Mouse (Mus musculus) liver, embryonic 12.5 days (tissue): Measurements from ENCODE around the gene 1110051M20Rik. TPM values are rescaled to one million over a fixed set of nuclear protein-coding genes. Genes with fewer than 3 reads are reported as not detected.

Experiments used
- ATAC-seq: fragments of 200-750 bp; cut with Nextera tagmentation; 2 replicates; pipeline ENCODE4 v1.8.0; 2017; ENCODE audit warnings: moderate number of reproducible peaks, mild to moderate bottlenecking, moderate library complexity
- H3K27ac ChIP-seq: fragments of 300-500 bp; sonication (generic); 2 replicates; pipeline ENCODE4 v1.5.1; 2016; ENCODE audit warnings: mild to moderate bottlenecking
- H3K27me3 ChIP-seq: fragments of 300-500 bp; sonication (generic); replicated peaks from 2 replicates; pipeline ENCODE4 v1.6.1; 2016; ENCODE audit warnings: mild to moderate bottlenecking, moderate library complexity
- H3K36me3 ChIP-seq: fragments of 300-500 bp; sonication (generic); 2 replicates; pipeline ENCODE4 v1.6.1; 2016; ENCODE audit warnings: mild to moderate bottlenecking, moderate library complexity
- H3K4me1 ChIP-seq: fragments of 300-500 bp; sonication (generic); 2 replicates; pipeline ENCODE4 v1.6.1; 2016
- H3K4me2 ChIP-seq: fragments of 300-500 bp; sonication (generic); 2 replicates; pipeline ENCODE4 v1.6.1; 2016; ENCODE audit warnings: mild to moderate bottlenecking, moderate library complexity
- H3K4me3 ChIP-seq: fragments of 300-500 bp; sonication (generic); 2 replicates; pipeline ENCODE4 v1.5.1; 2016; ENCODE audit warnings: mild to moderate bottlenecking, moderate library complexity
- H3K9ac ChIP-seq: fragments of 300-500 bp; sonication (generic); 2 replicates; pipeline ENCODE4 v1.6.1; 2016; ENCODE audit warnings: mild to moderate bottlenecking, moderate library complexity
- H3K9me3 ChIP-seq: fragments of 300-500 bp; sonication (generic); replicated peaks from 2 replicates; pipeline ENCODE4 v1.6.1; 2016; ENCODE audit warnings: mild to moderate bottlenecking, moderate library complexity
- WGBS: fragments of 180-500 bp; shearing (Covaris S2); methylation state at CpG from one replicate; pipeline ENCODE4 v1.1.7; 2016; ENCODE audit not compliant: insufficient replicate concordance; 5-methylcytosine and 5-hydroxymethylcytosine counted together
- polyA plus RNA-seq: library from polyadenylated mRNA; unstranded; fragments of >200 nt; fragmentation: Nextera tagmentation; extraction: Ambion mirVana; gene quantifications from 2 replicates; pipeline ENCODE4 v1.2.1, GENCODE M21; 2016

The 1110051M20Rik gene
- polyA plus RNA-seq, 1 experiment from 2014 or later, result 9.1 TPM

GRCm38 (mm10) chr2:91470055-91470647 lies 25.6 kb upstream of the 1110051M20Rik start:
- Histone ChIP-seq H3K27ac (no peak overlapping the region), H3K9ac (no peak overlapping the region), H3K27me3 (peaks cover 4% of the 10 kb centered on the region; the same call in 1 of the 2 replicates), H3K4me3 (no peak overlapping the region), H3K9me3 (no peaks in the 10 kb centered on the region), H3K36me3 (peaks cover 9% of the 10 kb centered on the region), H3K4me2 (no peak overlapping the region), H3K4me1 (no peaks in the 10 kb centered on the region)
- no peak for ATAC-seq
- WGBS, result 36% methylated on average over 7 of the region's 7 CpGs

DNA sequence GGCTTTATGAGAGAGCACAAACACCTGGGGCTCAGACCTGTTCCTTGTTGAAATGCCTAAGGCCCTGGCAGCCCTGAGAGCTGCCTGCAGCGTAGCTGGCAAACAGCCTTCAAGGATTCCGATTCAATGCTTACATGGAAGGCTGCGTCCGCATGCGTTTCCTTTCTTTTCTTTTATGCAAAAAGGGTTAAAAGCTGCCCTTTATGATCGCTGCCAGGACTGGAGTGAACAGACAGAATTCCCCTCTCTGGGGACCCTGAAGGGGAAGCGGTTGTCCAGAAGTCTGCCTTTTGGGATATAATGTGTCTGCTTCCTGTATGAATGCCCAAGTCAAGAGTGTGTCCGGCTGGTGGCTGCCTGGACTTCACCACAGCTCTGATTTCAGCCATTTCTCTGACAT lies 23.1 kb upstream of the 1110051M20Rik start:
- no peaks in the 10 kb centered on the region for H3K36me3 ChIP-seq
- peaks cover 4% of the 10 kb centered on the region; the same call in 1 of the 2 replicates for H3K27me3 ChIP-seq
- WGBS, result 65% methylated on average over 8 of the region's 8 CpGs
- H3K4me1 ChIP-seq, result peaks cover 7% of the 10 kb centered on the region
- no peak overlapping the region for H3K4me3 ChIP-seq
- no peaks in the 10 kb centered on the region for H3K9me3 ChIP-seq
- H3K4me2 ChIP-seq, result no peak overlapping the region
- H3K9ac ChIP-seq, result no peak overlapping the region
- ATAC-seq, result no peak
- no peak overlapping the region for H3K27ac ChIP-seq

- Histone ChIP-seq H3K4me2 (no peak overlapping the region), H3K27me3 (peaks cover 15% of the 10 kb centered on the region), H3K27ac (no peak overlapping the region), H3K4me1 (peaks cover 14% of the 10 kb centered on the region), H3K4me3 (no peak overlapping the region), H3K9ac (no peak overlapping the region), H3K36me3 (no peaks in the 10 kb centered on the region), H3K9me3 (no peaks in the 10 kb centered on the region)
- ATAC-seq, result no peak
- 68% methylated on average over 3 of the region's 3 CpGs for WGBS
These were observed 21.4 kb upstream of the 1110051M20Rik start for GRCm38 (mm10) chr2:91465934-91466333.

DNA sequence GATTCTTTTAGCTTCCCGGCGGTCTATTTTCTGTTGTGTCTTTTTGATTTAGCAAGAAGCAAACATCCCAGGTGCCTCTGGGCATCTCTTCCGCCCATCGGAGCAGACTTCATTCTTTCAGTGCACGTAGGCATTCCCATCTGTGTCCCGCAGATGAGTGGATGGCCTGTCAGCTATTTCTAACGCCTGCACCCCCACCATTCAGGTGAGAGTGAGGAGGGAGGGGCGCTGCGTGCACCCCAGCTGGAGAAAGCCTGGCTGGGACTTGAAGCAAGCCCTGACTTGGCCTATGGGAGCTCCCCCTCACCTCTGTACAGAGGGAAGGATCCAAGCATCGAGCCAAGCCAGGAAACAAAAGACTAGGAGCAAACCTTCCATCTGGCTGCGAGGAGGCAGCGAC lies 18.2 kb upstream of the 1110051M20Rik start:
- Histone ChIP-seq H3K4me2 (peak overlapping the region; percentile 22; the same call in 1 of the 2 replicates), H3K4me1 (peaks cover 34% of the 10 kb centered on the region), H3K27ac (no peak overlapping the region), H3K4me3 (no peak overlapping the region), H3K27me3 (peaks cover 43% of the 10 kb centered on the region), H3K9me3 (0 out of 2 replicates have a peak, but pooled peaks cover 5% of the 10 kb centered on the region), H3K9ac (no peak overlapping the region), H3K36me3 (no peaks in the 10 kb centered on the region)
- ATAC-seq, result no peak
- WGBS, result 33% methylated on average over 12 of the region's 12 CpGs

DNA sequence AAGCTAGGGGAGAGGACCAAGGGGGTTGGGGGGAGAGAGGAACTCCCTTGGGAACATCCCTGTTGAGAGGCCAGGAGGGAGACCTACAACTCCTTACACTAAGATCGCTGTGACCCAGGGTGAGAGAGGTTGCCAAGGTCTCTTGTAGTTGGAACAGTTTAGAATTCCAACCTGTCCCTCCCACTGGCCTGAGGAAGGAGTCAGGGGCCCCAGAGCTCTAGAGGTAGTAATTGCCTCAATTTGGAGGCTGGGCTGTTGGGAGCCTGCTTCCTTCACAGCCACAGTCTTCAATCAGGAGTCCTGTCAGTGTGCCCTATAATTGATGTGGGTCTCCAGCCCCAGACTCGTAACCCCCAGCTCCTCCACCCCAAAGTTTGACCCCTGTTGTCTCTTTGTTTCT lies 17.7 kb upstream of the 1110051M20Rik start:
- H3K4me1 ChIP-seq, result peaks cover 38% of the 10 kb centered on the region
- H3K27ac ChIP-seq, result no peak overlapping the region
- H3K27me3 ChIP-seq, result peaks cover 48% of the 10 kb centered on the region
- no peak for ATAC-seq
- H3K9ac ChIP-seq, result no peak overlapping the region
- WGBS, result 31% methylated on average over 2 of the region's 2 CpGs
- no peak overlapping the region for H3K4me3 ChIP-seq
- 0 out of 2 replicates have a peak, but pooled peaks cover 5% of the 10 kb centered on the region for H3K9me3 ChIP-seq
- H3K36me3 ChIP-seq, result no peaks in the 10 kb centered on the region
- H3K4me2 ChIP-seq, result no peak overlapping the region

- no peak overlapping the region for H3K9ac ChIP-seq
- no peaks in the 10 kb centered on the region for H3K36me3 ChIP-seq
- H3K9me3 ChIP-seq, result 0 out of 2 replicates have a peak, but pooled peaks cover 5% of the 10 kb centered on the region
- H3K4me2 ChIP-seq, result no peak overlapping the region
- no peak overlapping the region for H3K4me3 ChIP-seq
- H3K4me1 ChIP-seq, result peaks cover 47% of the 10 kb centered on the region
- H3K27me3 ChIP-seq, result peaks cover 57% of the 10 kb centered on the region
- 59% methylated on average over 3 of the region's 3 CpGs for WGBS
- no peak for ATAC-seq
- no peak overlapping the region for H3K27ac ChIP-seq
These were observed 16.8 kb upstream of the 1110051M20Rik start for GRCm38 (mm10) chr2:91461341-91461740.

DNA sequence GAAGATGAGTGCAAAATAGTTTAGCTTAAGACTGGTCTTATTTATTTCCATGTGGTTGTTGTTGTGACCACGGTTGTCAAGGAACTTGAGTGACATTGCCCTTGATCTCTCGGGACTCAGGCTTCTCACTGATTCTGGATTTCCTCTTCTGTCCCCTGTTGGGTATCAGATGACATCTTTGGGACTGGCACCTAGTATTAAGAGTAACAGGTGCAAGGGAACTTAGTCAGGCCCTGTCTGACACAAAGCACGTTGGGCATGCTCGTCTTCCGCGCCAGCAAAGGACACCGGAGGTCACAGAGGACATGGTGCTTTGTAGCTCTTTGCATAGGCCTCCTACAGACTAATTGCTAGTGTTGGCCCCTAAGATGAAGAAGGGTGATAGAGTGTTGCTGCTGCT lies 16.3 kb upstream of the 1110051M20Rik start:
- H3K9me3 ChIP-seq, result 0 out of 2 replicates have a peak, but pooled peaks cover 5% of the 10 kb centered on the region
- WGBS, result 62% methylated on average over 7 of the region's 7 CpGs
- H3K4me3 ChIP-seq, result no peak overlapping the region
- H3K9ac ChIP-seq, result no peak overlapping the region
- no peak overlapping the region for H3K4me2 ChIP-seq
- H3K27ac ChIP-seq, result no peak overlapping the region
- peaks cover 52% of the 10 kb centered on the region for H3K4me1 ChIP-seq
- peaks cover 62% of the 10 kb centered on the region for H3K27me3 ChIP-seq
- H3K36me3 ChIP-seq, result no peaks in the 10 kb centered on the region
- no peak for ATAC-seq

GRCm38 (mm10) chr2:91460076-91460475 lies 15.6 kb upstream of the 1110051M20Rik start:
- Histone ChIP-seq H3K4me3 (no peak overlapping the region), H3K36me3 (no peaks in the 10 kb centered on the region), H3K9me3 (0 out of 2 replicates have a peak, but pooled peaks cover 5% of the 10 kb centered on the region), H3K27me3 (peaks cover 69% of the 10 kb centered on the region), H3K27ac (no peak overlapping the region), H3K4me1 (peaks cover 52% of the 10 kb centered on the region), H3K9ac (no peak overlapping the region), H3K4me2 (no peak overlapping the region)
- ATAC-seq, result no peak
- WGBS, result 72% methylated on average over 6 of the region's 6 CpGs

DNA sequence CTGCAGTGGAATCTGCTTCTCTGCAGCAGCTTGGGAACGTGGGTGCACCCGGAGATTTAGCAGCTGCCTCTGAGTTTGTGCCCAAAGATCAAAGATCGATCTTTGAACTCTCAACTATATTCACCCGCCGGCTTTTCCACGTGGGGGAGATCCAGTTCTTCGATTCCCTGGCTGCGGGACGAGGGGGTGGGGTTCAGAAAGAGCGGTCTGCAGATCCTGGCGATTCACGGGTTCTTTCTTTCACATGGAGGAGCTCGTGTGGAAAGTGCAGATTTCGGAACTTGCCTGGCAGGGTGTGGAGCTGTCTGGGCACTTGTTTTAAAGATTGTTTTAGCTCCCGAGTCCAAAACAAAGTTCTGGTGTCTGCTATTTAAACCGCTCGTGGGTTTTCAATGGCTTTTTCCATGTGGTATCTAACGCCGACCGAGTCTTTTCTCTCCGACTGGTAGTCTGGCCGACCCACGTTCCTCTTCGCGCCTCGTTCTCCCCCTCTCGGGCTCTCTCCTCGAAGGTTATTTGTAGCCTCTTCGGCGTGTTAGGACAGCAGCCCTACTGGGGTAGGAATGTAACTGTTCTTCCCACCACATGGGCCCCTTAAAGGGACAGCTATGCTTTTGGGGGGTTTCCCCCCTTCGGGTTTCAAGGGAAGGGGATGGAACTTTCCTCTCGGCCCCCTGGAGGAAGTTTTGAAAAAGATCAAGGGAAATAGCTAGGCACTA lies 14.3 kb upstream of the 1110051M20Rik start:
- H3K4me1 ChIP-seq, result peaks cover 52% of the 10 kb centered on the region

GRCm38 (mm10) chr2:91458252-91458672 lies 13.8 kb upstream of the 1110051M20Rik start:
- H3K9ac ChIP-seq, result peak overlapping the region; percentile 65; the same call in 1 of the 2 replicates
- peaks cover 51% of the 10 kb centered on the region for H3K4me1 ChIP-seq
- peaks cover 77% of the 10 kb centered on the region for H3K27me3 ChIP-seq
- H3K4me2 ChIP-seq, result peak overlapping the region; percentile 89
- no peaks in the 10 kb centered on the region for H3K36me3 ChIP-seq
- under 1% methylated on average over 21 of the region's 21 CpGs for WGBS
- peak overlapping the region; percentile 68; the same call in 1 of the 2 replicates for H3K27ac ChIP-seq
- 0 out of 2 replicates have a peak, but pooled peaks cover 5% of the 10 kb centered on the region for H3K9me3 ChIP-seq
- no peak for ATAC-seq
- peak overlapping the region; percentile 64 for H3K4me3 ChIP-seq

More for the DNA sequence above, 14.3 kb upstream of the 1110051M20Rik start:
- H3K36me3 ChIP-seq, result no peaks in the 10 kb centered on the region
- ATAC-seq, result no peak
- H3K4me3 ChIP-seq, result peak overlapping the region; percentile 64
- peak overlapping the region; percentile 48; the same call in 1 of the 2 replicates for H3K9ac ChIP-seq
- H3K9me3 ChIP-seq, result 0 out of 2 replicates have a peak, but pooled peaks cover 5% of the 10 kb centered on the region
- H3K4me2 ChIP-seq, result peak overlapping the region; percentile 89
- H3K27ac ChIP-seq, result peak overlapping the region; percentile 68
- H3K27me3 ChIP-seq, result peaks cover 77% of the 10 kb centered on the region
- under 1% methylated on average over 32 of the region's 32 CpGs for whole genome bisulfite sequencing

DNA sequence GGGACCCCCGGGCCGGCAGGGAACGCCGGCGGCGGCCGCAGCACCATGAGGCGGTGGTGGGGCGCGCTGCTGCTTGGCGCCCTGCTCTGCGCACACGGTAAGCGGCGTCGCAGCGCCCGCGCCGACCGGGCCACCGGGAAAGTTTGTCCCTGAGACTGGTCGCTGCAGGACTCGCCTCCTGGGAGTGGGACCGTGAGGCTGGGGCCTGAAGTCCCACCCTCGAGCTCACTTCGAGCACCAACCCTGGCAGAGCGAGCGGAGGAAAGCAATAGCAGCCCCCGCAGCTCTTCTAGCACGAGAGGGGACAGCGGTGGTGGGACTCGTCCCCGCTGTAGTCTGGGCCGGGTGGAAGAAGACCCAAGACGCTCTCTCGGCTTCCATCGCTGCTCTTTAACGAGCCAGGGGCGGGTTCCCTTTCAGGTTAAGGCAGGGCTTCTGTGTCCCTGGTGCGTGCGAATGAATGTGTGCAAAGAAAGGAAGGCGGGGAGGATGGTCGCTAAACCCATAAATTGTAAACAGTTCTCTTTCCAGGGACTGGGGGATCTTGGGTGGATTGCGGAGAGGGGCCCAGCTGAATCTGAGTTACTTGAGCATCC lies 13.2 kb upstream of the 1110051M20Rik start:
- Histone ChIP-seq H3K4me2 (peak overlapping the region; percentile 89), H3K4me3 (peak overlapping the region; percentile 64), H3K9me3 (0 out of 2 replicates have a peak, but pooled peaks cover 5% of the 10 kb centered on the region), H3K27me3 (peaks cover 77% of the 10 kb centered on the region), H3K36me3 (no peaks in the 10 kb centered on the region), H3K4me1 (peaks cover 50% of the 10 kb centered on the region), H3K9ac (peak overlapping the region; percentile 65), H3K27ac (peak overlapping the region; percentile 68)
- peak; percentile 25 for ATAC-seq
- WGBS, result under 1% methylated on average over 45 of the region's 45 CpGs

GRCm38 (mm10) chr2:91457259-91457655 lies 12.8 kb upstream of the 1110051M20Rik start, which contains the start of gene Lrp4:
Gene Lrp4 (plus strand): TSS chr2:91457511.
- Histone ChIP-seq H3K4me3 (peak within 1 kb of the TSS; percentile 64), H3K4me1 (peaks cover 50% of the 10 kb centered on the region), H3K27me3 (peaks cover 77% of the 10 kb centered on the region), H3K9ac (peak within 1 kb of the TSS; percentile 65), H3K4me2 (peak within 1 kb of the TSS; percentile 89), H3K27ac (peak within 1 kb of the TSS; percentile 68), H3K9me3 (0 out of 2 replicates have a peak, but pooled peaks cover 5% of the 10 kb centered on the region), H3K36me3 (no peaks in the 10 kb centered on the region)
- WGBS, result 0% methylated on average over 19 of the region's 36 CpGs
- ATAC-seq, result peak; percentile 69
